Mouse (Mus musculus) forebrain, embryonic 13.5 days (tissue): ENCODE data around the gene Sf3b5. TPM values are rescaled to one million over a fixed set of nuclear protein-coding genes. Genes with fewer than 3 reads are reported as not detected.

Experiments used
- ATAC-seq: fragments of 200-750 bp; cut with Nextera tagmentation; 2 replicates; pipeline ENCODE4 v1.8.0; 2017
- H3K27ac ChIP-seq: fragments of 300-500 bp; sonication (generic); 2 replicates; pipeline ENCODE4 v1.5.1; 2015; ENCODE audit warnings: inconsistent platforms, mild to moderate bottlenecking, moderate library complexity
- H3K27me3 ChIP-seq: fragments of 300-500 bp; sonication (generic); 2 replicates; pipeline ENCODE4 v1.6.1; 2015; ENCODE audit warnings: mild to moderate bottlenecking, inconsistent platforms
- H3K36me3 ChIP-seq: fragments of 300-500 bp; sonication (generic); 2 replicates; pipeline ENCODE4 v1.6.1; 2015; ENCODE audit warnings: mild to moderate bottlenecking, inconsistent platforms; ENCODE audit not compliant: poor library complexity, severe bottlenecking
- H3K4me1 ChIP-seq: fragments of 300-500 bp; sonication (generic); 2 replicates; pipeline ENCODE4 v1.6.1; 2015; ENCODE audit warnings: inconsistent platforms
- H3K4me2 ChIP-seq: fragments of 300-500 bp; sonication (generic); 2 replicates; pipeline ENCODE4 v1.6.1; 2015; ENCODE audit warnings: inconsistent platforms, mild to moderate bottlenecking, moderate library complexity
- H3K4me3 ChIP-seq: fragments of 300-500 bp; sonication (generic); 2 replicates; pipeline ENCODE4 v1.5.1; 2015; ENCODE audit warnings: mild to moderate bottlenecking, inconsistent platforms
- H3K9ac ChIP-seq: fragments of 300-500 bp; sonication (generic); 2 replicates; pipeline ENCODE4 v1.6.1; 2015; ENCODE audit warnings: mild to moderate bottlenecking, inconsistent platforms
- H3K9me3 ChIP-seq: fragments of 300-500 bp; sonication (generic); replicated peaks from 2 replicates; pipeline ENCODE4 v1.6.1; 2016; ENCODE audit warnings: inconsistent platforms
- WGBS: fragments of 180-500 bp; shearing (Covaris S2); methylation state at CpG from one replicate; pipeline ENCODE4 v1.1.7; 2015; 5-methylcytosine and 5-hydroxymethylcytosine counted together
- polyA plus RNA-seq: library from polyadenylated mRNA; unstranded; fragments of >200 nt; fragmentation: Nextera tagmentation; extraction: Ambion mirVana; gene quantifications from 2 replicates; pipeline ENCODE4 v1.2.1, GENCODE M21; 2015

Sf3b5 gene
- polyA plus RNA-seq, 1 experiment from 2014 or later = 32.8 TPM

DNA sequence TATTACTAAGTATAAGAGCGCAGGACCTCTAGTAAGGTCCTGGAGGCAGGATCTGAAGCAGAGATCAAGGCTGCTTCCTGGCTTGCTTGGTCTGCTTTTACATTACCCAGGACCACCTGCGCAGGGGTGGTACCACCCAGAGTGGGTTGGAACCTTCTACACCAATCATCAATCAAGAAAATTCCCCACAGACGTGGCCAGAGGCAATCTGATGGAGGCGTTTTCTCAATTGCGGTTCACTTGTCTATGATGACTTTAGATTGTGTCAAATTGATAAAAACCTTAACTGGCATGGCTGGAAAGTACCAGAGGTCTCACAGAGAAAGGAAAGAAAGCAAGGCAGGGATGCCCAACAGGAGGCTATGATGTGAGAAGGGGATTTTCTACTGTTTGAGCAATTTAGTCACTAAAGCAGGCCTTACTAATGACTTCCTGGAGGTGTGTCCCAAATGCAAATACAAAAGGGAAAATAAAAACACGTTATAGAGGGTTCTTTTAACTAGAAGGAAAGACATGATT is 51.8 kb downstream of the Sf3b5 start:
- Histone ChIP-seq H3K27ac (no peak overlapping the region), H3K4me3 (no peak overlapping the region), H3K4me1 (peaks cover 8% of the 10 kb centered on the region), H3K9ac (no peak overlapping the region), H3K27me3 (peaks cover 21% of the 10 kb centered on the region), H3K9me3 (no peaks in the 10 kb centered on the region; the same call in 1 of the 2 replicates), H3K36me3 (no peaks in the 10 kb centered on the region), H3K4me2 (no peak overlapping the region)
- no peak for ATAC-seq
- 80% methylated on average over 6 of the region's 6 CpGs for WGBS

Other genes with a start within 250 kb of the Sf3b5 start
- 18.7 and 22.0 TPM in 2 replicates for gene Utrn, start 136.0 kb upstream of the Sf3b5 start, polyA plus RNA-seq
- 0.58 and 0.67 TPM in 2 replicates for gene Stx11, start 41.0 kb upstream of the Sf3b5 start, polyA plus RNA-seq
- gene Plagl1, start 55.2 kb downstream of the Sf3b5 start, polyA plus RNA-seq = 58.0 and 67.0 TPM in 2 replicates
- not detected in 2 replicates for gene Zc2hc1b, start 172.7 kb downstream of the Sf3b5 start, polyA plus RNA-seq
- gene Ltv1, start 187.8 kb downstream of the Sf3b5 start, polyA plus RNA-seq = 45.4 and 48.3 TPM in 2 replicates